Mouse (Mus musculus) thymus, postnatal 4 days (tissue): ENCODE results near the gene Htr2b.
A peak's percentile ranks its signal among the peaks of the same experiment; 100 is the strongest.

Experiments used
- DNase-seq: peaks from one replicate; pipeline ENCODE4 v3.0.0; 2021

The Htr2b gene

DNA sequence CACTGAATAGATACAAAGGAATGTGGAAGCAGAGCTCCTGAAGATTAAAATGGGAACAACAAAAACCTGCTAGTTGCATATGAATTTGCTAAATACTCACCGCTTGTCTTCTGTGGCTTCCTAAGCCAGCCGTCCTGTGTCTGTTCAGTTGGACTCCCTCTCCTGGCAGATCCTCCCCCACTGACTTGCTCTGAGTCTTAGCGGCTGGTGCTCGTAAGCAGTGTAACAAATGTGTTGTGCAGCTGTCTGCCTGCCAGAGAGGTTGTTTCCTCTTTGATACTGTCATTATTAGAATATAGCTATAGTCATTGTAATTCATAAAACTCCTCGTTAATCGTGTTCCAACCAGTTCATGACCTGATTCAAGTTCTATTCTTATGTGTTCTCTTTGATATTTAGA, at the start of gene Htr2b:
Gene Htr2b, minus strand, starts transcription at position 192 of the 400 bp plus-strand sequence.
- DNase-seq: no peak

DNA sequence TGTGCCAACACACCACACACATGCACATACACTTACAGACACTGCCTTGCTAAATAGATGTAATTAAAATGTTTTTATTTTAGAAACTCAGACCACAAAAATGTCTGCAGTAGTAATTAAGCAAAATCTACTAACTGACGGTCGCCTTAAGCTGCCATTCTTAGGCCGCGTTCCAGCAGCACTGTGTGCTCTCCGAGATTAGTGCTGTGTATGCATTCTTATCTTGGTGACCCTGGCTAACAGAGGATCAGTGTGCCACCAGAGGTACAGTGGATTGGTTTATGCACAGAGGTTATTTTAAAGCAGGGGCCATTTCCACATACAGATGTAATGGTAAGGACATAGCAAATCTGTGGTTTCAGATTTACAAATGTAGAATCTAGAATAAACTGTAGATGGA, 49.3 kb upstream of the Htr2b start:
- no peak for DNase-seq

GRCm38 (mm10) chr1:86160479-86160878, 48.7 kb upstream of the Htr2b start:
- no peak for DNase-seq

GRCm38 (mm10) chr1:86160059-86160458, 48.3 kb upstream of the Htr2b start:
- no peak for DNase-seq

- DNase-seq: no peak
Observed at GRCm38 (mm10) chr1:86156595-86156994, 44.8 kb upstream of the Htr2b start.

- DNase-seq: no peak
Observed at GRCm38 (mm10) chr1:86156075-86156474, 44.3 kb upstream of the Htr2b start.

DNA sequence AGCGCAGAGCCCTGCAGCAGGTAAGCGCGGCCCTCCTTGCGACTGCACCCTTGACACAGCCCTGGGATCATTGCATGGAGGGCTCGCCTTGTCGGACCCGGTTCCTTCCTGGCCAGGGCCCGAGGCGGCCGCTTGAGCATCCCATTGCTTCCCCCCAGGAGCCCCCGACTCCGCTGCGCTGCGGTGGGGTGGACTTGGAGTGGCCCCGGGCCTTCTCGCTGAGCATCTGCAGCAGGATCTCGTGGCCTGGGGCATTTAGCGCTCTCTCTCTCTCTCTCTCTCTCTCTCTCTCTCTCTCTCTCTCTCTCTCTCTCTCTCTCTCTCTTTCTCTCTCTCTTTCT, 43.0 kb upstream of the Htr2b start:
- DNase-seq: no peak

- peak; percentile 94 for DNase-seq
Observed at GRCm38 (mm10) chr1:86154133-86154823, 42.5 kb upstream of the Htr2b start, which contains the start of gene Armc9. TSS of gene Armc9 (plus strand) at chr1:86154780.

- peak; percentile 47 for DNase-seq
Observed at GRCm38 (mm10) chr1:86152618-86153017, 40.8 kb upstream of the Htr2b start.

GRCm38 (mm10) chr1:86151376-86151775, 39.6 kb upstream of the Htr2b start:
- no peak for DNase-seq

GRCm38 (mm10) chr1:86150929-86151328, 39.2 kb upstream of the Htr2b start:
- DNase-seq: no peak

- no peak for DNase-seq
Observed at GRCm38 (mm10) chr1:86148161-86148560, 36.4 kb upstream of the Htr2b start.

GRCm38 (mm10) chr1:86147557-86147956, 35.8 kb upstream of the Htr2b start:
- no peak for DNase-seq

DNA sequence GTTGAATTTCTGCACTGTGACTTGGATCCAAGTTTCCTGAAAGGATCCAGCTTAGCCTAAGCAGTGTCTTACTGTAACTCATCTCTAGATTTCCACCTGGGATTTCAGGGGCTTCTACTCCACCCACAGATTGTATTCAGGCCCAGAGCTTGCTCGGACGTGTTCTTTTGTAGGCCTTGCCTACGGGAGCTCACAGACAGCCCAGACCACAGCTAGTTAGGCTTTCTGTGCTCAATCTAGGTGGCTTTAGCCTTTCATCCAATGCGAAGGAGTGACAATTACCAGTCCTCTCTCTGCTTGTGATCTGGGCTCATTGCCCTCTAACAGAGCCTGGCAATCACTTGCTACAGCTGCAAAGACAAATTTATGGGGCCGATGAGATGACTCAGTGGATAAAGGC, 34.5 kb upstream of the Htr2b start:
- no peak for DNase-seq

- peak; percentile 23 for DNase-seq
Observed at GRCm38 (mm10) chr1:86144001-86144944, 32.5 kb upstream of the Htr2b start.

GRCm38 (mm10) chr1:86143165-86143564, 31.4 kb upstream of the Htr2b start:
- no peak for DNase-seq

DNA sequence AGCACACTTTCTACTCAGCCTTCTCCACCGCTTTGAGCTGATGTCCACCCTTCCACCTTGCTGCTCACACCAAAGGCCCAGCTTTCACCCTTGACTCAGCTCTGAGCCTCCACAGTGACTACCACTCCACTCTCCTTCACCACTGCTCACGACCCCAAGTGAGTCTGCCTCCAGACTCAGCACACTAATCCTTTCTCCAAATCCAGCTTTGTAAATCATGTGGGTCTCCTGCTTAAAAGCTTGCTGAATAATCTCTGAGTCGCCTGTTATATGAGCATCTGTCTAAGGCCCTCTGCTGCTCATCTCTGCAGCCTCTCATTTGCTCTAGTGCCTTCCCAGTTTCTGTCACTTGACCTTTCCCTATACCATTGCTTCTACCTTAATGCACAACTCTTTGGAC, 29.3 kb upstream of the Htr2b start:
- DNase-seq: no peak

DNA sequence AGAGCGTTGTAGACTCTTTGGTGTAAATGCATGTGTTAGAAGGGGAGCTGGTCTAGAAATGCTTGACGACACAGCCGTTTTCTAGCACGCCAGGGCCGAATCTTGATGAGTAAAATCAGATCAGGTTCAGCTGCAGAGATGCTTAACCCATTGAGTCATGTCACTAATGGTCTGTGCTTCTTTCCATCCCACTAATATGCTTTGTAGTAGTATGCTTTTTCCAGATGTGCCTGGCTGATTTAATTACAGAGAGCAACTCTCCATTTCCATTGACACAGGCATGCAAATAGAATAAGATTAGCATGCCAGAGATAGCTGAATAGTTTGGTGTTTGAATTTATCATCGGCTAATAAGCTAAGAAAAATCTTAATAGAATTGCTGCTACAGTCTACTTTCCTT, 23.5 kb upstream of the Htr2b start:
- no peak for DNase-seq

GRCm38 (mm10) chr1:86133337-86133736, 21.6 kb upstream of the Htr2b start, which contains the start of gene Gm21972:
TSS of gene Gm21972 (plus strand) at chr1:86133637.
- DNase-seq: no peak

DNA sequence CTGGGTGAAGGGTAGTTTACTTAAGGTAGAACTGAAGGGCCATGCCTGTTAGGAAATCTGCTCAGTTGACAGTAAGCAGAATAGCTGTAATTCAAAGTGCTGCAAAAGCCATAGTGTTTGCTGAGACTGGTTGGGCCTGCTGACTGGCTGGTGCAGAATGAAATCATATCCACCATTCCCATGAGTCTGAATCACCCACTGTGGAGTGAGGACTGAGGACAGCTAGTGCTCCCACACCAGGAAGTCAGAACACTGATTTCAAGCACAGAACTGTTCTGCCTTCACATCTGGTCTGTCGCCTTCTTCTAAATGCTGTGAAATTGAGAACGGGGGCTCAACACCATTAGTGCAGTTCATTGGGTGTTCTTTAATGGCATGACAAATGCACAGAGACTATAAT, 14.3 kb upstream of the Htr2b start:
- no peak for DNase-seq

- no peak for DNase-seq
Observed at GRCm38 (mm10) chr1:86119549-86119948, 7.8 kb upstream of the Htr2b start.

DNA sequence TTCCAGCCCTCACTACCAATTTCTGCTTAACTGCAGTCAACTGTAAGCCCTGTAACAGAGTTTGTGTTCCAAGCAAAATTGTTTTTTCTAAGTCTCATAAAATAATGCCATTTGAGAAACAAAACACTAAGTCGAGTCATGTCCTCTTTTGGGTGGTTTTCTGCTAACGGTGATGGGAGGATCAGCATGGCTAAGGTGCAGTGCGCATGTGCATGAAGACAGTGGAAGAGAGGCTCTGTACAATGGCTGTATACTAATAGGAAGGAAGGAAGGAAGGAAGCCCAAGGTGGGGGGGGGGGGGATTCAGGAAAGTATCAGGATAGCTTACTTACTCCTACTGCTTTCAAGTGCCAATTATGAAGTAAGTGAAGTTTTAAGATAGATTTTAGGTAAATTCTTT, 2.4 kb upstream of the Htr2b start:
- no peak for DNase-seq

GRCm38 (mm10) chr1:86105054-86105453, 6.7 kb downstream of the Htr2b start:
- no peak for DNase-seq

GRCm38 (mm10) chr1:86094413-86094812, 17.4 kb downstream of the Htr2b start:
- no peak for DNase-seq
